22 mouse cellular contexts compared by ENCODE assay signal in genomic region chr3:84685662-84686293, GRCm38 (mm10). TPM values are rescaled to one million over a fixed set of nuclear protein-coding genes. Genes with fewer than 3 reads are reported as not detected.
DNase-seq lines count a peak whose midpoint lies in the region; ATAC-seq and TF ChIP-seq lines count a peak whose summit lies in the region.
"Had no signal": no experiment of that assay in that cellular context is flagged by ENCODE, and none has a peak within 500 bp of the region (broad histone marks: within the 10 kb centered on the region; RNA-seq: fewer than 3 reads in every experiment).

No protein-coding gene starts in this region.

- H3K4me2 ChIP-seq in CH12.LX (ENCODE audit: insufficient read depth, low read depth, poor library complexity, severe bottlenecking) = peak overlapping the region; percentile 2
- H3K4me2 ChIP-seq in kidney, embryonic 16.5 days (replicated peaks; ENCODE audit: low read depth, low read length) = no peak overlapping the region
- H3K4me2 ChIP-seq: embryonic facial prominence, embryonic 12.5 days; forebrain, embryonic 12.5 days; heart, embryonic 11.5 days; heart, embryonic 15.5 days; hindbrain, embryonic 15.5 days had no signal

- H3K4me1 ChIP-seq in CH12.LX (ENCODE audit: control insufficient read depth in 1 of 2, insufficient read depth in 2 of 2) = peaks cover 62 to 95% of the 10 kb centered on the region in 2 experiments
- H3K4me1 ChIP-seq in bone marrow, adult 2 months (ENCODE audit: control insufficient read depth, insufficient read depth, low read length) = peaks cover 11% of the 10 kb centered on the region
- H3K4me1 ChIP-seq in kidney, embryonic 16.5 days (ENCODE audit: insufficient read depth, low read length) = no peaks in the 10 kb centered on the region
- H3K4me1 ChIP-seq: heart, embryonic 15.5 days had no signal

- peak; percentile 96 for TF ChIP-seq EP300 in CH12.LX (IDR thresholded peaks at IDR 0.05; ENCODE audit: low read length)

- H3K36me3 ChIP-seq in CH12.LX (replicated peaks in 1 of 2; ENCODE audit: control insufficient read depth in 1 of 2, insufficient read depth in 1 of 2, low read length in 1 of 2) = peaks cover 36 to 49% of the 10 kb centered on the region in 2 experiments
- H3K36me3 ChIP-seq in kidney, embryonic 16.5 days (ENCODE audit: insufficient read depth, low read length) = no peaks in the 10 kb centered on the region
- H3K36me3 ChIP-seq: embryonic facial prominence, embryonic 12.5 days; forebrain, embryonic 12.5 days; G1E; heart, embryonic 15.5 days; hindbrain, embryonic 15.5 days had no signal

- H3K27me3 ChIP-seq in CH12.LX (replicated peaks) = no peaks in the 10 kb centered on the region
- H3K27me3 ChIP-seq in kidney, embryonic 16.5 days (ENCODE audit: insufficient read depth, low read length) = no peaks in the 10 kb centered on the region
- H3K27me3 ChIP-seq: embryonic facial prominence, embryonic 12.5 days; forebrain, embryonic 12.5 days; heart, embryonic 15.5 days; hindbrain, embryonic 15.5 days; Patski had no signal

- peak; percentile 47 for TF ChIP-seq POLR2A in CH12.LX (IDR thresholded peaks at IDR 0.05; ENCODE audit: low read depth, low read length)
- TF ChIP-seq POLR2A in bone marrow, adult 2 months (IDR thresholded peaks at IDR 0.05; ENCODE audit: borderline replicate concordance, control insufficient read depth, low read depth, low read length) = no peak

- peak; percentile 87 for DNase-seq in CH12.LX (ENCODE audit: extremely low read depth)
- no peak for DNase-seq in left cerebral cortex, adult 18-20 months (ENCODE audit: low spot score in 2 of 2)
- DNase-seq: adrenal gland, postnatal 14 days; cerebellum, adult 8-10 months; cerebellum, postnatal 14 days; gastrocnemius, postnatal 10 days; heart, postnatal 14 days had no signal

- in situ Hi-C loops in CH12.LX (cut with MboI; ENCODE audit: low pct_ligation_motif_present, low pct_unique_long_range_greater_than_20kb, low sequenced_read_pairs) = loop anchor here (5.0 kb wide), 1 partner anchor 33 kb away; no protein-coding TSS in a partner anchor

- peak; percentile 62 to 64 for ATAC-seq in hematopoietic stem cell, adult 5-6 weeks (replicated peaks in 1 of 2; ENCODE audit: insufficient read depth in 1 of 2, low FRiP score in 2 of 2, low TSS enrichment in 1 of 2, low read depth in 1 of 2, poor library complexity in 2 of 2, severe bottlenecking in 2 of 2)
- ATAC-seq in neutrophil, adult 5-6 weeks (ENCODE audit: extremely low read depth, insufficient number of reproducible peaks, low FRiP score, poor library complexity, severe bottlenecking) = 0 out of 2 replicates have a peak, but pooled peaks have one; percentile 23
- ATAC-seq in erythroid progenitor cell, adult 5-6 weeks (replicated peaks; ENCODE audit: low FRiP score, poor library complexity, severe bottlenecking) = no peak
- ATAC-seq in kidney, embryonic 16.5 days (ENCODE audit: low FRiP score, low TSS enrichment) = no peak
- ATAC-seq: activated CD4-positive, CD25-positive, alpha-beta regulatory T cell, adult 4 months; forebrain, embryonic 16.5 days; intestine, embryonic 16.5 days; Patski had no signal

- peak overlapping the region; percentile 19; the same call in 1 of the 2 replicates for H3K9ac ChIP-seq in CH12.LX (ENCODE audit: insufficient read depth, low read depth)
- no peak overlapping the region for H3K9ac ChIP-seq in kidney, embryonic 16.5 days (replicated peaks; ENCODE audit: low read length)
- H3K9ac ChIP-seq: embryonic facial prominence, embryonic 12.5 days; forebrain, embryonic 12.5 days; heart, embryonic 15.5 days; hindbrain, embryonic 15.5 days had no signal

- no peak for TF ChIP-seq CTCF in CH12.LX (conservative IDR thresholded peaks at IDR 0.05 in 1 of 2, IDR thresholded peaks at IDR 0.05 in 1 of 2; ENCODE audit: low read depth in 2 of 2, low read length in 2 of 2)
- no peak for TF ChIP-seq CTCF in bone marrow, adult 2 months (IDR thresholded peaks at IDR 0.05; ENCODE audit: control insufficient read depth, insufficient read depth, low read length)

- no peaks in the 10 kb centered on the region for H3K9me3 ChIP-seq in CH12.LX (replicated peaks; ENCODE audit: low read length)
- no peaks in the 10 kb centered on the region for H3K9me3 ChIP-seq in kidney, embryonic 16.5 days (ENCODE audit: low read length)
- H3K9me3 ChIP-seq: embryonic facial prominence, embryonic 12.5 days; forebrain, embryonic 12.5 days; G1E; heart, embryonic 15.5 days; hindbrain, embryonic 15.5 days had no signal

- H3K27ac ChIP-seq in CH12.LX (ENCODE audit: insufficient read depth, low read depth) = peak overlapping the region; percentile 59
- H3K27ac ChIP-seq in bone marrow, adult 2 months (ENCODE audit: control insufficient read depth, insufficient read depth, low read depth, low read length, poor library complexity) = peak overlapping the region; percentile 32; the same call in 1 of the 2 replicates
- H3K27ac ChIP-seq in kidney, embryonic 16.5 days (ENCODE audit: low read length) = no peak overlapping the region
- H3K27ac ChIP-seq: embryonic facial prominence, embryonic 12.5 days; forebrain, embryonic 12.5 days; heart, embryonic 15.5 days; hindbrain, embryonic 15.5 days had no signal

- H3K4me3 ChIP-seq in CH12.LX (replicated peaks in 1 of 3; ENCODE audit: low read depth in 2 of 3, low read length in 2 of 3, poor library complexity in 1 of 3) = no peak overlapping the region
- no peak overlapping the region for H3K4me3 ChIP-seq in bone marrow, adult 2 months (replicated peaks; ENCODE audit: control insufficient read depth, low read depth, low read length)
- H3K4me3 ChIP-seq in kidney, embryonic 16.5 days (ENCODE audit: low read length) = no peak overlapping the region
- H3K4me3 ChIP-seq: embryonic facial prominence, embryonic 12.5 days; forebrain, embryonic 12.5 days; heart, embryonic 15.5 days; hindbrain, embryonic 15.5 days had no signal

- TF ChIP-seq RAD21 in CH12.LX (IDR thresholded peaks at IDR 0.05; ENCODE audit: low read depth, low read length) = no peak; the same call in 1 of the 2 replicates

- H3K79me2 ChIP-seq in CH12.LX (replicated peaks; ENCODE audit: control insufficient read depth, extremely low read depth, insufficient read depth, poor library complexity, severe bottlenecking) = peaks cover 10% of the 10 kb centered on the region

- WGBS in bone marrow, adult 2 months = 16% methylated on average over 8 of the region's 8 CpGs
- WGBS in kidney, embryonic 16.5 days = 79% methylated on average over 8 of the region's 8 CpGs

- dilution Hi-C loops in CH12.LX (cut with MboI; ENCODE audit: extremely low pct_ligation_motif_present, extremely low pct_unique_long_range_greater_than_20kb, low sequenced_read_pairs) = no loop called here

TF ChIP-seq in CH12.LX, 34 proteins besides CTCF, POLR2A, EP300 and RAD21 (continues in another document):
- TF ChIP-seq USF1 (IDR thresholded peaks at IDR 0.05; ENCODE audit: low read depth, low read length) = no peak
- no peak for TF ChIP-seq NELFE (IDR thresholded peaks at IDR 0.05; ENCODE audit: low read depth, low read length)
- no peak for TF ChIP-seq ZC3H11A (IDR thresholded peaks at IDR 0.05; ENCODE audit: low read depth, low read length)
- TF ChIP-seq NRF1 (IDR thresholded peaks at IDR 0.05; ENCODE audit: low read depth, low read length) = no peak
- no peak for TF ChIP-seq ZKSCAN1 (IDR thresholded peaks at IDR 0.05; ENCODE audit: borderline replicate concordance, low read depth, low read length)
- TF ChIP-seq IRF4 (IDR thresholded peaks at IDR 0.05; ENCODE audit: low read depth, low read length) = peak; percentile 93
- TF ChIP-seq ELF1 (IDR thresholded peaks at IDR 0.05; ENCODE audit: low read depth, low read length) = peak; percentile 31; the same call in 1 of the 2 replicates
- peak; percentile 40; the same call in 1 of the 2 replicates for TF ChIP-seq MAFK (IDR thresholded peaks at IDR 0.05; ENCODE audit: insufficient replicate concordance, low read length)
- TF ChIP-seq MAX (IDR thresholded peaks at IDR 0.05; ENCODE audit: low read length) = peak; percentile 56; the same call in 1 of the 2 replicates
- peak; percentile 20; the same call in 1 of the 2 replicates for TF ChIP-seq SMC3 (IDR thresholded peaks at IDR 0.05; ENCODE audit: low read depth, low read length)
- TF ChIP-seq TBP (conservative IDR thresholded peaks at IDR 0.05; ENCODE audit: low read depth, low read length) = 0 out of 2 replicates have a peak, but pooled peaks have one; percentile 59
- TF ChIP-seq CHD2 (IDR thresholded peaks at IDR 0.05; ENCODE audit: low read length) = peak; percentile 85
- TF ChIP-seq HCFC1 (IDR thresholded peaks at IDR 0.05; ENCODE audit: low read depth, low read length) = 0 out of 2 replicates have a peak, but pooled peaks have one; percentile 0
- no peak for TF ChIP-seq USF2 (conservative IDR thresholded peaks at IDR 0.05; ENCODE audit: low read depth, low read length)
- peak; percentile 78 for TF ChIP-seq ETS1 (conservative IDR thresholded peaks at IDR 0.05; ENCODE audit: low read depth, low read length)
- no peak for TF ChIP-seq KAT2A (IDR thresholded peaks at IDR 0.05; ENCODE audit: insufficient replicate concordance, low read length)
- peak; percentile 74 for TF ChIP-seq BHLHE40 (IDR thresholded peaks at IDR 0.05; ENCODE audit: low read depth, low read length)
- TF ChIP-seq PAX5 (IDR thresholded peaks at IDR 0.05; ENCODE audit: low read length) = no peak
- TF ChIP-seq MAZ (IDR thresholded peaks at IDR 0.05; ENCODE audit: low read depth, low read length) = peak; percentile 42; the same call in 1 of the 2 replicates
- TF ChIP-seq JUND (conservative IDR thresholded peaks at IDR 0.05; ENCODE audit: low read depth, low read length) = peak; percentile 46
- TF ChIP-seq TCF12 (IDR thresholded peaks at IDR 0.05; ENCODE audit: low read depth, low read length) = peak; percentile 98
- TF ChIP-seq MYC (IDR thresholded peaks at IDR 0.05; ENCODE audit: low read depth, low read length) = peak; percentile 25; the same call in 1 of the 2 replicates
- peak; percentile 93 for TF ChIP-seq MEF2A (IDR thresholded peaks at IDR 0.05; ENCODE audit: borderline replicate concordance, low read depth, low read length)

RNA-seq across cellular contexts. Expression of gene Tmem154, which starts 19.8 kb away (rescaled TPM):
- total RNA-seq in CH12.LX (2012; rRNA removed) = 38.6 and 42.8 TPM in 2 replicates
- total RNA-seq in CH12.LX (2014; rRNA removed) = 57.1 and 57.7 TPM in 2 replicates
- 81.6 and 91.5 TPM in 2 replicates for polyA plus RNA-seq in CH12.LX (2012; ENCODE audit: insufficient read length, low read depth)
- polyA plus RNA-seq in bone marrow, adult 2 months (2011; ENCODE audit: insufficient read depth, insufficient read length, low replicate concordance, missing spikeins) = 4.8 and 12.6 TPM in 2 replicates
- 8.0 and 18.7 TPM in 2 replicates for total RNA-seq in hematopoietic stem cell, adult 5-6 weeks (2017)
- 131 and 140 TPM in 2 replicates for total RNA-seq in neutrophil, adult 5-6 weeks (2017)
- under 1 TPM; 0.28 to 0.37 TPM for total RNA-seq in left cerebral cortex, adult 18-20 months (2021)
- total RNA-seq in erythroid progenitor cell, adult 5-6 weeks (2015; ENCODE audit: low replicate concordance) = 9.2 and 13.7 TPM in 2 replicates
- total RNA-seq in erythroid progenitor cell, adult 5-6 weeks (2017; ENCODE audit: low replicate concordance) = 2.3 and 4.4 TPM in 2 replicates
- polyA plus RNA-seq in kidney, embryonic 16.5 days (2015; fragmentation: Nextera tagmentation; extraction: Ambion mirVana) = 0.82 and 0.89 TPM in 2 replicates

Comparison
In these comparisons a context has a peak if more than half of its experiments do, and no peak if none do; other contexts are left out.
1. ATAC-seq: peak in hematopoietic stem cell, adult 5-6 weeks (2 of 2) and neutrophil, adult 5-6 weeks (single experiment); none in erythroid progenitor cell, adult 5-6 weeks (single experiment) and kidney, embryonic 16.5 days (single experiment).